Comparison of ENCODE assay signal across 7 mouse cellular contexts in genomic region chr10:86339649-86340379, GRCm38 (mm10). TPM values are rescaled to one million over a fixed set of nuclear protein-coding genes. Genes with fewer than 3 reads are reported as not detected.
DNase-seq lines count a peak whose midpoint lies in the region; ATAC-seq and TF ChIP-seq lines count a peak whose summit lies in the region.

No protein-coding gene starts in this region.

- peaks cover 13% of the 10 kb centered on the region; the same call in 1 of the 2 replicates for H3K36me3 ChIP-seq in intestine, postnatal 0 days (ENCODE audit: control insufficient read depth, insufficient read depth)

- no peak for TF ChIP-seq POLR2A in brain, embryonic 14.5 days (IDR thresholded peaks at IDR 0.05; ENCODE audit: borderline replicate concordance, extremely low read depth, insufficient read depth, insufficient read length, poor library complexity, severe bottlenecking)
- no peak for TF ChIP-seq POLR2A in olfactory bulb, adult 2 months (IDR thresholded peaks at IDR 0.05; ENCODE audit: insufficient read depth, low read depth, low read length)

- no peaks in the 10 kb centered on the region for H3K9me3 ChIP-seq in intestine, postnatal 0 days (ENCODE audit: control insufficient read depth)

- CTCF ChIA-PET in Patski (lab: Charles Lee), result interaction anchor here (0.9 to 1.5 kb wide), 5 partner anchors 11 to 106 kb away, joined by 3 read pairs; no protein-coding TSS in a partner anchor

- WGBS in intestine, postnatal 0 days, result 34% methylated on average over 2 of the region's 2 CpGs
- WGBS in olfactory bulb, adult 2 months, result 48% methylated on average over 2 of the region's 2 CpGs

- no peak overlapping the region for H3K4me3 ChIP-seq in intestine, postnatal 0 days (ENCODE audit: low read depth, low read length)
- H3K4me3 ChIP-seq in olfactory bulb, adult 2 months (ENCODE audit: insufficient read depth, low read depth, low read length), result no peak overlapping the region

- no peak for TF ChIP-seq CTCF in Patski (IDR thresholded peaks at IDR 0.05)
- no peak for TF ChIP-seq CTCF in brain, embryonic 14.5 days (IDR thresholded peaks at IDR 0.05; ENCODE audit: borderline replicate concordance, extremely low read depth, insufficient read depth, insufficient read length)
- 0 out of 2 replicates have a peak, but pooled peaks have one; percentile 1 for TF ChIP-seq CTCF in intestine, postnatal 0 days (IDR thresholded peaks at IDR 0.05; ENCODE audit: low read depth)
- no peak for TF ChIP-seq CTCF in olfactory bulb, adult 2 months (IDR thresholded peaks at IDR 0.05; ENCODE audit: insufficient read depth, low read depth, low read length)

- no peak overlapping the region for H3K4me2 ChIP-seq in intestine, postnatal 0 days (replicated peaks; ENCODE audit: low read depth)

- peak; percentile 95 for ATAC-seq in Patski
- peak; percentile 55 for ATAC-seq in intestine, postnatal 0 days
- no peak for ATAC-seq in monocyte, adult 5-6 weeks (replicated peaks; ENCODE audit: insufficient number of reproducible peaks, low FRiP score, low TSS enrichment, poor library complexity, severe bottlenecking)

- H3K27ac ChIP-seq in intestine, postnatal 0 days (ENCODE audit: low read depth, low read length), result peak overlapping the region; percentile 31
- H3K27ac ChIP-seq in olfactory bulb, adult 2 months (ENCODE audit: insufficient read depth, low read depth, low read length), result peak overlapping the region; percentile 78

- H3K27me3 ChIP-seq in Patski, result no peaks in the 10 kb centered on the region
- H3K27me3 ChIP-seq in intestine, postnatal 0 days (replicated peaks; ENCODE audit: control insufficient read depth, insufficient read depth, low read length), result no peaks in the 10 kb centered on the region

- intact Hi-C loops in left cerebral cortex, postnatal 10 days (cut with DNase I), result loop anchor here (5.0 kb wide), 1 partner anchor 38 kb away; the partner anchor contains the start of gene Timp3

- peak; percentile 95 for DNase-seq in Patski (ENCODE audit: low read depth, low spot score)
- DNase-seq in brain, embryonic 14.5 days (ENCODE audit: low read depth), result peak; percentile 47
- DNase-seq in gastrocnemius, adult 8-10 months (ENCODE audit: low spot score in 2 of 2), result peak; percentile 94 to 97
- peak; percentile 67 to 84 for DNase-seq in left cerebral cortex, postnatal 10 days (ENCODE audit: extremely low spot score in 1 of 2, low spot score in 2 of 2)

- peaks cover 38% of the 10 kb centered on the region for H3K4me1 ChIP-seq in intestine, postnatal 0 days (replicated peaks; ENCODE audit: control insufficient read depth, insufficient read depth, low read length)
- H3K4me1 ChIP-seq in olfactory bulb, adult 2 months (ENCODE audit: control insufficient read depth, insufficient read depth, low read length), result peaks cover 14% of the 10 kb centered on the region

- in situ Hi-C loops in Patski (cut with MboI; ENCODE audit: low pct_unique_long_range_greater_than_20kb), result no loop called here

- POLR2A ChIA-PET in Patski (lab: Charles Lee), result interaction anchor here (1.5 to 2.9 kb wide), 2 partner anchors 27 to 38 kb away, joined by 5 to 12 read pairs; no protein-coding TSS in a partner anchor

- H3K9ac ChIP-seq in intestine, postnatal 0 days (ENCODE audit: low read depth, low read length), result no peak overlapping the region

RNA-seq across cellular contexts. Expression of gene Timp3, which starts 39.6 kb away (rescaled TPM):
- 554 TPM for polyA plus RNA-seq in Patski (2021)
- polyA plus RNA-seq in brain, embryonic 14.5 days (2012; rRNA removed), result 13.4 and 22.8 TPM in 2 replicates
- total RNA-seq in gastrocnemius, adult 8-10 months (2022), result 10 to 100 TPM; 47.0 to 80.7 (median 56.9) TPM
- 24.2 and 29.4 TPM in 2 replicates for polyA plus RNA-seq in intestine, postnatal 0 days (2015; fragmentation: Nextera tagmentation; extraction: Ambion mirVana)
- 10 to 100 TPM; 45.8 to 47.4 TPM for total RNA-seq in left cerebral cortex, postnatal 10 days (2021)
- 64.3 and 543 TPM in 2 replicates for polyA plus RNA-seq in olfactory bulb, adult 2 months (2012; ENCODE audit: insufficient read depth, insufficient read length, low replicate concordance, missing spikeins)
- total RNA-seq in monocyte, adult 5-6 weeks (2017), result 0.10 TPM in 1 of 3 replicates, not detected in the others
